ENCODE assay signal across 29 mouse cellular contexts in genomic region chr10:62990636-62991035, GRCm38 (mm10). TPM values are rescaled to one million over a fixed set of nuclear protein-coding genes. Genes with fewer than 3 reads are reported as not detected.
"Had no signal": no experiment of that assay in that cellular context is flagged by ENCODE, and none has a peak within 500 bp of the region (broad histone marks: within the 10 kb centered on the region; RNA-seq: fewer than 3 reads in every experiment).

No protein-coding gene starts in this region.

- H3K4me2 ChIP-seq: heart, embryonic 12.5 days; hindbrain, embryonic 12.5 days; hindbrain, embryonic 14.5 days; intestine, embryonic 15.5 days; kidney, embryonic 15.5 days; limb, embryonic 13.5 days; limb, embryonic 15.5 days; liver, embryonic 12.5 days had no signal

- H3K4me1 ChIP-seq: heart, embryonic 10.5 days; heart, embryonic 12.5 days; hindbrain, embryonic 10.5 days; hindbrain, embryonic 12.5 days; intestine, embryonic 15.5 days; kidney, embryonic 15.5 days; limb, embryonic 13.5 days; limb, embryonic 15.5 days; liver, embryonic 12.5 days had no signal

- H3K9me3 ChIP-seq: heart, embryonic 10.5 days; heart, embryonic 12.5 days; hindbrain, embryonic 10.5 days; hindbrain, embryonic 12.5 days; intestine, embryonic 15.5 days; kidney, embryonic 15.5 days; limb, embryonic 13.5 days; limb, embryonic 15.5 days; liver, embryonic 12.5 days had no signal

- H3K4me3 ChIP-seq: gastrocnemius, adult 2 months; heart, embryonic 10.5 days; heart, embryonic 12.5 days; hindbrain, embryonic 10.5 days; hindbrain, embryonic 12.5 days; intestine, embryonic 15.5 days; kidney, embryonic 15.5 days; limb, embryonic 13.5 days; limb, embryonic 15.5 days; liver, embryonic 12.5 days had no signal

- DNase-seq: gastrocnemius, adult 2 months; gastrocnemius, postnatal 10 days; gastrocnemius, postnatal 25 days; heart, adult 18-20 months; heart, postnatal 10 days; heart, postnatal 4 days; kidney, adult 18-20 months; kidney, adult 9 months; kidney, postnatal 14 days; kidney, postnatal 36 days; layer of hippocampus, adult 9-11 months; layer of hippocampus, postnatal 36 days; left cerebral cortex, postnatal 4 days had no signal

- H3K9ac ChIP-seq: heart, embryonic 12.5 days; hindbrain, embryonic 12.5 days; hindbrain, embryonic 14.5 days; intestine, embryonic 15.5 days; kidney, embryonic 15.5 days; limb, embryonic 13.5 days; limb, embryonic 15.5 days; liver, embryonic 12.5 days; liver, embryonic 14.5 days had no signal

- H3K27ac ChIP-seq: gastrocnemius, adult 2 months; heart, embryonic 10.5 days; hindbrain, embryonic 10.5 days; hindbrain, embryonic 12.5 days; hindbrain, embryonic 14.5 days; intestine, embryonic 15.5 days; kidney, embryonic 15.5 days; kidney, postnatal 0 days; limb, embryonic 13.5 days; limb, embryonic 15.5 days; liver, embryonic 12.5 days; liver, embryonic 14.5 days had no signal

- ATAC-seq: hindbrain, embryonic 16.5 days; inflammation-experienced regulatory T-cells, adult 6 months; intestine, embryonic 15.5 days; intestine, postnatal 0 days; liver, embryonic 12.5 days had no signal

- H3K27me3 ChIP-seq: heart, embryonic 12.5 days; hindbrain, embryonic 12.5 days; intestine, embryonic 15.5 days; kidney, embryonic 15.5 days; limb, embryonic 13.5 days; limb, embryonic 15.5 days; liver, embryonic 12.5 days had no signal

RNA-seq across cellular contexts. Expression of gene Pbld2, which starts 33.5 kb away (rescaled TPM):
- total RNA-seq: granulocyte monocyte progenitor cell, adult 5-6 weeks had no signal
